Mouse (Mus musculus) c-Kit-positive CD71-negative TER-119-negative erythroid progenitor cells, embryonic 14.5 days (primary cell): Measurements from ENCODE around the gene 2810459M11Rik.
A peak's percentile ranks its signal among the peaks of the same experiment; 100 is the strongest.

ENCODE experiments used
- DNase-seq: peaks from one replicate; pipeline ENCODE4 v3.0.0-alpha.2; 2013; ENCODE audit warnings: low read depth

2810459M11Rik gene

GRCm38 (mm10) chr1:86053198-86053921 lies 7.7 kb downstream of the 2810459M11Rik start:
- DNase-seq: no peak

- no peak for DNase-seq
These were observed 9.3 kb downstream of the 2810459M11Rik start for GRCm38 (mm10) chr1:86054943-86055342.

GRCm38 (mm10) chr1:86056284-86056683 lies 10.6 kb downstream of the 2810459M11Rik start:
- DNase-seq: no peak

- DNase-seq: peak; percentile 92
These were observed 13.4 kb downstream of the 2810459M11Rik start for GRCm38 (mm10) chr1:86058856-86059769.

DNA sequence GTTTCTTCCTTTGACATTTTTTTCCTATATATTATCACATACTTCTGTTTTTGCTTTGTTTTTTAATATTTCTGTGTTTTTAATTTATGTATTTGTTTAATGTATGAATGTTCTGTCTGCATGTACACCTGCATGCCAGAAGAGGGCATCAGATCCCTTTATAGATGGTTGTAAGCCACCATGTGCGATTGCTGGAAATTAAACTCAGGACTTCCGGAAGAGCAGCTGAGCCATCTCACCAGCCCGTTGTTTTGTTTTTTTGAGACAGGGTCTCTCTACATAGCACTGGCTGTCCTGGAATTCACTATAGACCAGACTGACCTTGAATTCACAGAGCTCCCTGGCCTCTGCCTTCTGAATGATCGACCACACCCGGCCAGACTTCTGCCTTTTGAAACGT lies 16.9 kb downstream of the 2810459M11Rik start:
- no peak for DNase-seq

DNA sequence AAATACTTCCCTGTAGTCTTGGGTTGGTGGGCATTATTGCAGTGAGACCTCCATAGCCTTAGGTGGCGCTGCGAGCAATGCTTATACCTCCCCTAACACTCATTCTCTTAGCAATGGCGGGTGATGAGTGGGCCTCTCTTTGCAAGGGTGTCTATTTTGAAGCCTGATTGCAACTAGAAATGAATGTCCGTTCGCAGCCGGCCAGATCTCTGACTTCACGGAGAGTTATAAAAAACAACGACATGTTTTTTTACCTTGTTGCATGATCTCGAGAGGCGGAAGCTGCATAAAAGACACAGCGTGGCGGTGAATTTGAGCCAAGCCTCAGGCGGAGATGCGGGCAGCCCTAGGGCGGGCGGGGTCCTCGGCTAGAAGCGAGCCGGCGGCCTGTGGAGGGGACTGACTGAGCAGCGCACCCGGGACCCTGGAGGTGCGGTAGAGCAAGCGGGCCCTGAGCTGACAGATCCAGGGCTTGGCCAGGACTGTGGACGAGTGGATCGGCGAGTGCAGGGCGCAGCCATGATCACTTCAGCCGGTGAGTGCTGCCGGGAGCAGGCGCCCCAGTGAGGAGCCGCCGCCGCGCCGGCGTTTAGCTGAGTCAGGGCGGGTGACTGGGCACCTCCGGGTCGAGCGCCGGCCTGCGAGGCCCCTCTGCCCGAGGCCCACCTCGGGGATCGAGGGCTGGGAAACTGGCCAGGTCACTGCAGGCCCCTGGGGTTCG lies 18.8 kb downstream of the 2810459M11Rik start, which contains the start of gene Psmd1:
Gene Psmd1, plus strand, starts transcription at position 117 of the 721 bp plus-strand sequence.
- DNase-seq: peak; percentile 94

GRCm38 (mm10) chr1:86076565-86076964 lies 30.9 kb downstream of the 2810459M11Rik start:
- no peak for DNase-seq

GRCm38 (mm10) chr1:86094413-86094812 lies 48.8 kb downstream of the 2810459M11Rik start:
- DNase-seq: no peak

DNA sequence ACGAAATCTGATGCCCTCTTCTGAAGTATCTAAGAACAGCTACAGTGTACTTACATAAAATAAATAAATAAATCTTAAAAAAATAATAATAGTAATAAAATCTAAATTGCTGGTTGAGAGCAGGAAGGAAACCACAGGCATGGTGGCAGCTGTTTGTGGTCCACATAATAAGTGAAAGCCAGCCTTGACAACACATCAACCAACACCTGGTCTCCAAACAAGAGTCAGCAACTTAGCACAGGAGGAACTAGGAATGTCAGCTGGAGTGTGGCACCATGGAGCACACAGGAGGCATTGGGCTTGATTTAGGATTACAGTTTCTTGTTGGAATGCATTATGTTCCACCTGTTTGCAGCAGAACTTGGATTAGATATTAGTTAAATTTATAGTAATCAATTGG lies 59.4 kb downstream of the 2810459M11Rik start:
- no peak for DNase-seq
